Mouse (Mus musculus): Measurements from ENCODE around the gene Pld2. TPM values are rescaled to one million over a fixed set of nuclear protein-coding genes. Genes with fewer than 3 reads are reported as not detected.

Pld2 gene
- total RNA-seq, 2 experiments from 2014 or later = 16.2 to 18.9 TPM

DNA sequence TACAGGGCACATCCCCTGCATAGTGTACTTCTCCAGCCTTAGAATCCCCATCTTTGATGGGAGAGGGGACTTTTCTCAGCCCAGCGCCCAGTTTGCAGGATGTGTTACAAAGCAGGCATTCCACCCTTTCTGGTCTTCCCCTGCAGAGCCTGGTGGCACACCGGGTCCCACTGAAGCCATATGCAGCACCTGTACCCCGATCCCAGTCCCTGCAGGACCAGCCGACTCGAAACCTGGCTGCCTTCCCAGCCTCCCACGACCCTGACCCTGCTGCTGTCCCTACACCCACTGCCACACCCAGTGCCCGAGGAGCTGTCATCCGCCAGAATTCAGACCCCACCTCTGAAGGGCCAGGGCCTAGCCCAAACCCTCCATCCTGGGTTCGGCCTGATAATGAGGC lies 67.7 kb downstream of the Pld2 start:
- no peak for DNase-seq (ENCODE audit: extremely low spot score in 1 of 2, low spot score in 1 of 2)

Other genes starting within 250 kb of the Pld2 start
- gene Alox12e, start 217.4 kb upstream of the Pld2 start, total RNA-seq (2021) = not detected
- not detected for gene Alox15, start 188.0 kb upstream of the Pld2 start, total RNA-seq (2021)
- gene Pelp1, start 130.0 kb upstream of the Pld2 start, total RNA-seq (2021) = 10 to 100 TPM; 32.8 to 34.3 TPM
- gene Arrb2, start 107.4 kb upstream of the Pld2 start, total RNA-seq (2021) = 100 to 1,000 TPM in 1 of 2 experiments, 10 to 100 TPM in 1; 90.7 to 104 TPM
- gene Med11, start 88.1 kb upstream of the Pld2 start, total RNA-seq (2021) = 10 to 100 TPM; 15.5 to 17.4 TPM
- under 1 TPM; 0.37 to 0.42 TPM for gene Zmynd15, start 80.6 kb upstream of the Pld2 start, total RNA-seq (2021)
- gene Cxcl16, start 80.1 kb upstream of the Pld2 start, total RNA-seq (2021) = 1 to 10 TPM in 1 of 2 experiments, under 1 TPM in 1; 0.62 to 1.1 TPM
- under 1 TPM; 0.47 to 0.61 TPM for gene Tm4sf5, start 34.8 kb upstream of the Pld2 start, total RNA-seq (2021)
- not detected for gene Vmo1, start 25.4 kb upstream of the Pld2 start, total RNA-seq (2021)
- gene Gltpd2, start 20.9 kb upstream of the Pld2 start, total RNA-seq (2021) = not detected
- 100 to 1,000 TPM; 178 to 211 TPM for gene Psmb6, start 14.7 kb upstream of the Pld2 start, total RNA-seq (2021)
- not detected for gene Gm40193, start 7.1 kb upstream of the Pld2 start, total RNA-seq (2021)
- gene Mink1, start 22.8 kb downstream of the Pld2 start, total RNA-seq (2021) = 100 to 1,000 TPM; 434 to 488 TPM
- gene 4930544D05Rik, start 75.8 kb downstream of the Pld2 start, total RNA-seq (2021) = under 1 TPM in 1 of 2 experiments, not detected in 1; 0.66 TPM
- under 1 TPM in 1 of 2 experiments, not detected in 1; 0.44 TPM for gene Chrne, start 79.2 kb downstream of the Pld2 start, total RNA-seq (2021)
- not detected for gene Gp1ba, start 99.1 kb downstream of the Pld2 start, total RNA-seq (2021)
- gene Rnf167, start 107.2 kb downstream of the Pld2 start, total RNA-seq (2021) = 10 to 100 TPM; 86.9 to 87.6 TPM
- 100 to 1,000 TPM; 127 to 129 TPM for gene Slc25a11, start 107.4 kb downstream of the Pld2 start, total RNA-seq (2021)
- gene Pfn1, start 114.6 kb downstream of the Pld2 start, total RNA-seq (2021) = 100 to 1,000 TPM; 376 to 385 TPM
- 1 to 10 TPM; 7.2 to 8.2 TPM for gene Eno3, start 117.1 kb downstream of the Pld2 start, total RNA-seq (2021)
- gene Spag7, start 129.4 kb downstream of the Pld2 start, total RNA-seq (2021) = 10 to 100 TPM; 48.7 to 48.8 TPM
- gene Camta2, start 148.0 kb downstream of the Pld2 start, total RNA-seq (2021) = 100 to 1,000 TPM; 326 to 389 TPM
- gene Inca1, start 160.1 kb downstream of the Pld2 start, total RNA-seq (2021) = 1 to 10 TPM; 3.1 to 3.4 TPM
- gene Kif1c, start 160.5 kb downstream of the Pld2 start, total RNA-seq (2021) = 10 to 100 TPM; 71.5 to 78.9 TPM
- 10 to 100 TPM; 23.1 to 24.8 TPM for gene Zfp3, start 224.1 kb downstream of the Pld2 start, total RNA-seq (2021)

All from layer of hippocampus, postnatal 25 days (tissue).